Mouse (Mus musculus) embryonic facial prominence, embryonic 14.5 days (tissue): ENCODE measurements around the gene Olfr975. TPM values are rescaled to one million over a fixed set of nuclear protein-coding genes. Genes with fewer than 3 reads are reported as not detected.
"Not testable (repeated sequence)": the region's sequence is repeated elsewhere in the genome, so short reads cannot be mapped to it uniquely, and the experiment has no call there.

Experiments used
- ATAC-seq: fragments of 200-750 bp; cut with Nextera tagmentation; 2 replicates; pipeline ENCODE4 v1.8.0; 2017; ENCODE audit warnings: low read depth, moderate number of reproducible peaks, moderate TSS enrichment
- DNase-seq: peaks from one replicate; pipeline ENCODE4 v3.0.0-alpha.2; 2015; ENCODE audit warnings: low spot score
- H3K27ac ChIP-seq: fragments of 300-500 bp; sonication (generic); replicated peaks from 2 replicates; pipeline ENCODE4 v1.5.1; 2014; ENCODE audit warnings: low read depth, mild to moderate bottlenecking, low read length, moderate library complexity
- H3K27me3 ChIP-seq: fragments of 300-500 bp; sonication (generic); replicated peaks from 2 replicates; pipeline ENCODE4 v1.6.1; 2014; ENCODE audit warnings: low read length; ENCODE audit not compliant: control insufficient read depth, insufficient read depth
- H3K36me3 ChIP-seq: fragments of 300-500 bp; sonication (generic); 2 replicates; pipeline ENCODE4 v1.6.1; 2014; ENCODE audit warnings: low read length, mixed read lengths; ENCODE audit not compliant: control insufficient read depth, insufficient read depth
- H3K4me1 ChIP-seq: fragments of 300-500 bp; sonication (generic); 2 replicates; pipeline ENCODE4 v1.6.1; 2014; ENCODE audit warnings: antibody characterized with exemption, low read length; ENCODE audit not compliant: control insufficient read depth, insufficient read depth
- H3K4me2 ChIP-seq: fragments of 300-500 bp; sonication (generic); 2 replicates; pipeline ENCODE4 v1.6.1; 2014; ENCODE audit warnings: low read depth, mild to moderate bottlenecking, low read length, moderate library complexity, mixed read lengths
- H3K4me3 ChIP-seq: fragments of 300-500 bp; sonication (generic); 2 replicates; pipeline ENCODE4 v1.5.1; 2014; ENCODE audit warnings: low read depth, mild to moderate bottlenecking, low read length
- H3K9ac ChIP-seq: fragments of 300-500 bp; sonication (generic); 2 replicates; pipeline ENCODE4 v1.6.1; 2014; ENCODE audit warnings: low read depth, mild to moderate bottlenecking, low read length, moderate library complexity, mixed read lengths
- H3K9me3 ChIP-seq: fragments of 300-500 bp; sonication (generic); 2 replicates; pipeline ENCODE4 v1.6.1; 2016; ENCODE audit warnings: low read length; ENCODE audit not compliant: control insufficient read depth
- WGBS: fragments of 180-500 bp; shearing (Covaris S2); extraction: QIAGEN DNeasy Blood & Tissue Kit; methylation state at CpG from one replicate; pipeline ENCODE4 v1.1.7; 2014; 5-methylcytosine and 5-hydroxymethylcytosine counted together
- polyA plus RNA-seq: library from polyadenylated mRNA; unstranded; fragments of >200 nt; fragmentation: Nextera tagmentation; extraction: Ambion mirVana; gene quantifications from 2 replicates; pipeline ENCODE4 v1.2.1, GENCODE M21; 2014

Gene Olfr975
- not detected in 2 replicates for polyA plus RNA-seq

GRCm38 (mm10) chr9:39951946-39952345 lies at the start of gene Olfr975:
Gene Olfr975 (minus strand): TSS chr9:39952046.
- Histone ChIP-seq H3K9ac (no peak within 1 kb of the TSS), H3K36me3 (no peaks in the 10 kb centered on the region), H3K4me2 (no peak within 1 kb of the TSS), H3K4me3 (no peak within 1 kb of the TSS), H3K9me3 (no peaks in the 10 kb centered on the region), H3K27me3 (no peaks in the 10 kb centered on the region), H3K4me1 (no peaks in the 10 kb centered on the region), H3K27ac (no peak within 1 kb of the TSS)
- 58% methylated on average over 1 of the region's 1 CpGs for WGBS
- DNase-seq (no peak), ATAC-seq (no peak)

GRCm38 (mm10) chr9:39991813-39992212 lies 40.0 kb upstream of the Olfr975 start, which contains the start of gene Olfr978:
Gene Olfr978 (plus strand): TSS chr9:39992113.
- Histone ChIP-seq H3K36me3 (no peaks in the 10 kb centered on the region), H3K27me3 (no peaks in the 10 kb centered on the region), H3K9ac (no peak within 1 kb of the TSS), H3K4me1 (no peaks in the 10 kb centered on the region), H3K27ac (no peak within 1 kb of the TSS), H3K4me2 (no peak within 1 kb of the TSS), H3K9me3 (no peaks in the 10 kb centered on the region), H3K4me3 (no peak within 1 kb of the TSS)
- WGBS = 64% methylated on average over 2 of the region's 2 CpGs
- ATAC-seq (no peak), DNase-seq (no peak)

GRCm38 (mm10) chr9:39976581-39977145 lies 24.8 kb upstream of the Olfr975 start:
- not testable (repeated sequence) for ATAC-seq, H3K9ac ChIP-seq, H3K9me3 ChIP-seq, H3K27me3 ChIP-seq, DNase-seq, H3K4me1 ChIP-seq, H3K36me3 ChIP-seq, H3K27ac ChIP-seq, H3K4me3 ChIP-seq, H3K4me2 ChIP-seq
- 67% methylated on average over 1 of the region's 1 CpGs for WGBS

GRCm38 (mm10) chr9:39961033-39961432 lies 9.2 kb upstream of the Olfr975 start, which contains the start of gene Olfr976:
Gene Olfr976 (minus strand): TSS chr9:39961133.
- 87% methylated on average over 5 of the region's 9 CpGs for WGBS
- H3K36me3 ChIP-seq, H3K27ac ChIP-seq, H3K27me3 ChIP-seq, H3K4me3 ChIP-seq, H3K4me1 ChIP-seq, DNase-seq, ATAC-seq, H3K4me2 ChIP-seq, H3K9me3 ChIP-seq, H3K9ac ChIP-seq: not testable (repeated sequence)

GRCm38 (mm10) chr9:39937201-39937600 lies 14.6 kb downstream of the Olfr975 start, which contains the start of gene Olfr974:
Gene Olfr974 (plus strand): TSS chr9:39937501.
- H3K4me1 ChIP-seq = no peaks in the 10 kb centered on the region
- H3K9ac ChIP-seq = no peak within 1 kb of the TSS
- no peak for DNase-seq
- H3K4me3 ChIP-seq = no peak within 1 kb of the TSS
- 0 out of 2 replicates have a peak, but pooled peaks cover 3% of the 10 kb centered on the region for H3K9me3 ChIP-seq
- WGBS = 77% methylated on average over 1 of the region's 1 CpGs
- H3K36me3 ChIP-seq = no peaks in the 10 kb centered on the region
- H3K27ac ChIP-seq = no peak within 1 kb of the TSS
- no peaks in the 10 kb centered on the region for H3K27me3 ChIP-seq
- ATAC-seq = no peak
- H3K4me2 ChIP-seq = no peak within 1 kb of the TSS

GRCm38 (mm10) chr9:39928837-39929236 lies 23.0 kb downstream of the Olfr975 start:
- H3K27ac ChIP-seq, DNase-seq, ATAC-seq, H3K9me3 ChIP-seq, H3K36me3 ChIP-seq, H3K4me1 ChIP-seq, H3K9ac ChIP-seq, H3K4me3 ChIP-seq, H3K27me3 ChIP-seq, H3K4me2 ChIP-seq: not testable (repeated sequence)
- 76% methylated on average over 1 of the region's 1 CpGs for WGBS

GRCm38 (mm10) chr9:39927975-39928836 lies 23.6 kb downstream of the Olfr975 start:
- H3K9ac ChIP-seq, H3K4me3 ChIP-seq, H3K4me1 ChIP-seq, H3K36me3 ChIP-seq, H3K9me3 ChIP-seq, H3K27ac ChIP-seq, H3K27me3 ChIP-seq, H3K4me2 ChIP-seq, DNase-seq, ATAC-seq: not testable (repeated sequence)
- no CpG with 5 or more reads among the region's 4 CpGs for WGBS

GRCm38 (mm10) chr9:39909939-39910338 lies 41.9 kb downstream of the Olfr975 start:
- no peak overlapping the region for H3K27ac ChIP-seq
- no peak overlapping the region for H3K9ac ChIP-seq
- ATAC-seq (no peak), DNase-seq (no peak)
- H3K4me1 ChIP-seq = no peaks in the 10 kb centered on the region
- H3K36me3 ChIP-seq = no peaks in the 10 kb centered on the region
- no peaks in the 10 kb centered on the region for H3K9me3 ChIP-seq
- H3K27me3 ChIP-seq = no peaks in the 10 kb centered on the region
- no peak overlapping the region for H3K4me2 ChIP-seq
- 88% methylated on average over 3 of the region's 3 CpGs for WGBS
- H3K4me3 ChIP-seq = no peak overlapping the region
